9 mouse cellular contexts compared by ENCODE assay signal in genomic region chr5:25188802-25189201, GRCm38 (mm10). TPM values are rescaled to one million over a fixed set of nuclear protein-coding genes. Genes with fewer than 3 reads are reported as not detected.
A peak's percentile ranks its signal among the peaks of the same experiment; 100 is the strongest.
DNase-seq lines count a peak whose midpoint lies in the region; ATAC-seq and TF ChIP-seq lines count a peak whose summit lies in the region.
"Had no signal": no experiment of that assay in that cellular context is flagged by ENCODE, and none has a peak within 500 bp of the region (broad histone marks: within the 10 kb centered on the region; RNA-seq: fewer than 3 reads in every experiment).

No protein-coding gene starts in this region.

- in situ Hi-C loops in CH12.LX (cut with MboI; ENCODE audit: low pct_ligation_motif_present, low pct_unique_long_range_greater_than_20kb, low sequenced_read_pairs), result loop anchor here (10.0 kb wide), 2 partner anchors 556 to 636 kb away; no protein-coding TSS in a partner anchor

- H3K9ac ChIP-seq in hindbrain, postnatal 0 days (replicated peaks; ENCODE audit: low read length), result no peak overlapping the region
- H3K9ac ChIP-seq in hindbrain, embryonic 12.5 days, result no peak overlapping the region
- H3K9ac ChIP-seq in CH12.LX (ENCODE audit: insufficient read depth, low read depth), result no peak overlapping the region
- H3K9ac ChIP-seq in kidney, postnatal 0 days (ENCODE audit: low read depth, low read length), result no peak overlapping the region

- no peak overlapping the region for H3K4me3 ChIP-seq in hindbrain, postnatal 0 days (ENCODE audit: low read length)
- no peak overlapping the region for H3K4me3 ChIP-seq in hindbrain, embryonic 12.5 days
- no peak overlapping the region for H3K4me3 ChIP-seq in CH12.LX (replicated peaks in 1 of 3; ENCODE audit: low read depth in 2 of 3, low read length in 2 of 3, poor library complexity in 1 of 3)
- no peak overlapping the region for H3K4me3 ChIP-seq in kidney, postnatal 0 days (replicated peaks; ENCODE audit: low read depth, low read length)
- no peak overlapping the region for H3K4me3 ChIP-seq in limb, embryonic 10.5 days

- no peak overlapping the region for H3K27ac ChIP-seq in hindbrain, postnatal 0 days
- no peak overlapping the region for H3K27ac ChIP-seq in hindbrain, embryonic 12.5 days
- H3K27ac ChIP-seq in CH12.LX (ENCODE audit: insufficient read depth, low read depth), result no peak overlapping the region
- no peak overlapping the region for H3K27ac ChIP-seq in kidney, postnatal 0 days
- no peak overlapping the region for H3K27ac ChIP-seq in limb, embryonic 10.5 days

- no peak for ATAC-seq in hindbrain, postnatal 0 days
- no peak for ATAC-seq in hindbrain, embryonic 12.5 days (ENCODE audit: low FRiP score)
- ATAC-seq in kidney, postnatal 0 days (replicated peaks; ENCODE audit: low FRiP score, low read depth), result peak; percentile 66

- H3K4me2 ChIP-seq in hindbrain, postnatal 0 days (ENCODE audit: low read depth, low read length), result no peak overlapping the region
- no peak overlapping the region for H3K4me2 ChIP-seq in hindbrain, embryonic 12.5 days (replicated peaks)
- H3K4me2 ChIP-seq in CH12.LX (ENCODE audit: insufficient read depth, low read depth, poor library complexity, severe bottlenecking), result no peak overlapping the region
- H3K4me2 ChIP-seq in kidney, postnatal 0 days (ENCODE audit: low read length), result no peak overlapping the region

- H3K9me3 ChIP-seq in hindbrain, postnatal 0 days (ENCODE audit: low read length), result no peaks in the 10 kb centered on the region
- H3K9me3 ChIP-seq in hindbrain, embryonic 12.5 days (replicated peaks), result no peaks in the 10 kb centered on the region
- no peaks in the 10 kb centered on the region for H3K9me3 ChIP-seq in CH12.LX (replicated peaks; ENCODE audit: low read length)
- H3K9me3 ChIP-seq in kidney, postnatal 0 days (replicated peaks; ENCODE audit: low read length), result no peaks in the 10 kb centered on the region
- no peaks in the 10 kb centered on the region for H3K9me3 ChIP-seq in limb, embryonic 10.5 days (replicated peaks)

- no peaks in the 10 kb centered on the region for H3K4me1 ChIP-seq in hindbrain, postnatal 0 days (ENCODE audit: insufficient read depth, low read length)
- no peaks in the 10 kb centered on the region for H3K4me1 ChIP-seq in hindbrain, embryonic 12.5 days
- H3K4me1 ChIP-seq in CH12.LX (ENCODE audit: control insufficient read depth in 1 of 2, insufficient read depth in 2 of 2), result peaks cover 6 to 27% of the 10 kb centered on the region in 2 experiments; a peak in 3 of 4 replicates
- no peaks in the 10 kb centered on the region for H3K4me1 ChIP-seq in kidney, postnatal 0 days (replicated peaks; ENCODE audit: insufficient read depth, low read length)
- H3K4me1 ChIP-seq in limb, embryonic 10.5 days, result no peaks in the 10 kb centered on the region

- no peak for TF ChIP-seq EP300 in CH12.LX (IDR thresholded peaks at IDR 0.05; ENCODE audit: low read length)

- TF ChIP-seq RAD21 in CH12.LX (IDR thresholded peaks at IDR 0.05; ENCODE audit: low read depth, low read length), result peak; percentile 87

- no peaks in the 10 kb centered on the region for H3K27me3 ChIP-seq in hindbrain, postnatal 0 days (ENCODE audit: insufficient read depth, low read length)
- H3K27me3 ChIP-seq in hindbrain, embryonic 12.5 days, result no peaks in the 10 kb centered on the region
- no peaks in the 10 kb centered on the region for H3K27me3 ChIP-seq in CH12.LX (replicated peaks)
- H3K27me3 ChIP-seq in kidney, postnatal 0 days (ENCODE audit: insufficient read depth, low read length), result no peaks in the 10 kb centered on the region
- H3K27me3 ChIP-seq in limb, embryonic 10.5 days (ENCODE audit: low read depth, poor library complexity, severe bottlenecking), result no peaks in the 10 kb centered on the region

- peak; percentile 51 for TF ChIP-seq CTCF in hindbrain, postnatal 0 days (IDR thresholded peaks at IDR 0.05; ENCODE audit: low read depth)
- TF ChIP-seq CTCF in CH12.LX (conservative IDR thresholded peaks at IDR 0.05 in 1 of 2, IDR thresholded peaks at IDR 0.05 in 1 of 2; ENCODE audit: low read depth in 2 of 2, low read length in 2 of 2), result peak in 1 of 2 experiments; percentile 73; a peak in 2 of 4 replicates
- TF ChIP-seq CTCF in kidney, postnatal 0 days (IDR thresholded peaks at IDR 0.05; ENCODE audit: low read depth), result peak; percentile 81

- no peak for DNase-seq in hindbrain, postnatal 0 days (ENCODE audit: low spot score)
- peak; percentile 44 for DNase-seq in CH12.LX (ENCODE audit: extremely low read depth)
- DNase-seq in adrenal gland, postnatal 10 days, result peak; percentile 47
- DNase-seq in kidney, postnatal 0 days (ENCODE audit: low spot score), result peak; percentile 64
- peak; percentile 10 to 11 for DNase-seq in thymus, postnatal 36 days
- no peak for DNase-seq in limb, embryonic 10.5 days (ENCODE audit: low spot score)
- no peak for DNase-seq in left cerebral cortex, adult 8-10 months (ENCODE audit: low spot score in 2 of 2)

- WGBS in hindbrain, postnatal 0 days, result 29% methylated on average over 1 of the region's 1 CpGs
- WGBS in hindbrain, embryonic 12.5 days, result 38% methylated on average over 1 of the region's 1 CpGs
- WGBS in kidney, postnatal 0 days, result 44% methylated on average over 1 of the region's 1 CpGs
- WGBS in limb, embryonic 10.5 days, result 50% methylated on average over 1 of the region's 1 CpGs

- dilution Hi-C loops in CH12.LX (cut with MboI; ENCODE audit: extremely low pct_ligation_motif_present, extremely low pct_unique_long_range_greater_than_20kb, low sequenced_read_pairs), result no loop called here

- no peaks in the 10 kb centered on the region for H3K36me3 ChIP-seq in hindbrain, postnatal 0 days (ENCODE audit: insufficient read depth, low read length)
- H3K36me3 ChIP-seq in hindbrain, embryonic 12.5 days, result no peaks in the 10 kb centered on the region
- no peaks in the 10 kb centered on the region for H3K36me3 ChIP-seq in CH12.LX (replicated peaks in 1 of 2; ENCODE audit: control insufficient read depth in 1 of 2, insufficient read depth in 1 of 2, low read length in 1 of 2)
- no peaks in the 10 kb centered on the region for H3K36me3 ChIP-seq in kidney, postnatal 0 days (ENCODE audit: insufficient read depth, low read length)
- H3K36me3 ChIP-seq in limb, embryonic 10.5 days, result no peaks in the 10 kb centered on the region

- no peaks in the 10 kb centered on the region for H3K79me2 ChIP-seq in CH12.LX (replicated peaks; ENCODE audit: control insufficient read depth, extremely low read depth, insufficient read depth, poor library complexity, severe bottlenecking)

- TF ChIP-seq POLR2A in CH12.LX (IDR thresholded peaks at IDR 0.05; ENCODE audit: low read depth, low read length), result no peak

TF ChIP-seq in CH12.LX, 34 proteins besides CTCF, POLR2A, EP300 and RAD21:
- no peak for TF ChIP-seq TBP (conservative IDR thresholded peaks at IDR 0.05; ENCODE audit: low read depth, low read length)
- TF ChIP-seq SMC3 (IDR thresholded peaks at IDR 0.05; ENCODE audit: low read depth, low read length), result peak; percentile 75

RNA-seq across cellular contexts. Expression of gene Galntl5, which starts 7.5 kb away (rescaled TPM):
- not detected in 2 replicates for total RNA-seq in hindbrain, postnatal 0 days (2014; rRNA removed)
- polyA plus RNA-seq in hindbrain, postnatal 0 days (2015; fragmentation: Nextera tagmentation; extraction: Ambion mirVana), result not detected in 2 replicates
- not detected in 2 replicates for polyA plus RNA-seq in hindbrain, embryonic 12.5 days (2016; fragmentation: Nextera tagmentation; extraction: Ambion mirVana)
- not detected in 2 replicates for total RNA-seq in CH12.LX (2012; rRNA removed)
- total RNA-seq in CH12.LX (2014; rRNA removed), result not detected in 2 replicates
- not detected in 2 replicates for polyA plus RNA-seq in CH12.LX (2012; ENCODE audit: insufficient read length, low read depth)
- total RNA-seq in adrenal gland, postnatal 10 days (2021), result not detected
- not detected in 2 replicates for polyA plus RNA-seq in kidney, postnatal 0 days (2015; fragmentation: Nextera tagmentation; extraction: Ambion mirVana)
- polyA plus RNA-seq in limb, embryonic 10.5 days (2016; fragmentation: Nextera tagmentation; extraction: Ambion mirVana), result not detected in 2 replicates
- total RNA-seq in left cerebral cortex, adult 8-10 months (2022), result not detected
- polyA plus RNA-seq: limb, embryonic 14.5 days had no signal

RNA-seq across cellular contexts. Expression of gene Galnt11, which starts 32.9 kb away (rescaled TPM):
- 56.7 and 58.9 TPM in 2 replicates for total RNA-seq in hindbrain, postnatal 0 days (2014; rRNA removed)
- polyA plus RNA-seq in hindbrain, postnatal 0 days (2015; fragmentation: Nextera tagmentation; extraction: Ambion mirVana), result 56.8 and 60.8 TPM in 2 replicates
- 41.0 and 47.1 TPM in 2 replicates for polyA plus RNA-seq in hindbrain, embryonic 12.5 days (2016; fragmentation: Nextera tagmentation; extraction: Ambion mirVana)
- total RNA-seq in CH12.LX (2012; rRNA removed), result 8.7 and 10.1 TPM in 2 replicates
- total RNA-seq in CH12.LX (2014; rRNA removed), result 11.1 and 12.9 TPM in 2 replicates
- polyA plus RNA-seq in CH12.LX (2012; ENCODE audit: insufficient read length, low read depth), result 7.9 and 9.2 TPM in 2 replicates
- 10 to 100 TPM; 33.0 to 34.6 TPM for total RNA-seq in adrenal gland, postnatal 10 days (2021)
- 212 and 231 TPM in 2 replicates for polyA plus RNA-seq in kidney, postnatal 0 days (2015; fragmentation: Nextera tagmentation; extraction: Ambion mirVana)
- 28.9 and 32.8 TPM in 2 replicates for polyA plus RNA-seq in limb, embryonic 10.5 days (2016; fragmentation: Nextera tagmentation; extraction: Ambion mirVana)
- total RNA-seq in left cerebral cortex, adult 8-10 months (2022), result 10 to 100 TPM; 37.4 to 44.7 (median 43.7) TPM

RNA-seq across cellular contexts. Expression of gene E130116L18Rik, which starts 34.2 kb away (rescaled TPM):
- total RNA-seq in hindbrain, postnatal 0 days (2014; rRNA removed), result not detected in 2 replicates
- 1.3 TPM in 1 of 2 replicates, not detected in the other for polyA plus RNA-seq in hindbrain, postnatal 0 days (2015; fragmentation: Nextera tagmentation; extraction: Ambion mirVana)
- polyA plus RNA-seq in hindbrain, embryonic 12.5 days (2016; fragmentation: Nextera tagmentation; extraction: Ambion mirVana), result not detected in 2 replicates
- total RNA-seq in CH12.LX (2012; rRNA removed), result not detected in 2 replicates
- total RNA-seq in CH12.LX (2014; rRNA removed), result not detected in 2 replicates
- not detected in 2 replicates for polyA plus RNA-seq in CH12.LX (2012; ENCODE audit: insufficient read length, low read depth)
- not detected for total RNA-seq in adrenal gland, postnatal 10 days (2021)
- 0.74 and 2.2 TPM in 2 replicates for polyA plus RNA-seq in kidney, postnatal 0 days (2015; fragmentation: Nextera tagmentation; extraction: Ambion mirVana)
- polyA plus RNA-seq in limb, embryonic 10.5 days (2016; fragmentation: Nextera tagmentation; extraction: Ambion mirVana), result not detected in 2 replicates
- total RNA-seq in left cerebral cortex, adult 8-10 months (2022), result not detected
- polyA plus RNA-seq: limb, embryonic 14.5 days had no signal

Comparison
In these comparisons a context has a peak if more than half of its experiments do, and no peak if none do; other contexts are left out.
1. DNase-seq: peak in CH12.LX (single experiment), adrenal gland, postnatal 10 days (single experiment), kidney, postnatal 0 days (single experiment) and thymus, postnatal 36 days (2 of 2); none in hindbrain, postnatal 0 days (single experiment), limb, embryonic 10.5 days (single experiment) and left cerebral cortex, adult 8-10 months (0 of 2).